Mouse (Mus musculus) forebrain, embryonic 11.5 days (tissue): ENCODE data around the gene Mrps18a. TPM values are rescaled to one million over a fixed set of nuclear protein-coding genes. Genes with fewer than 3 reads are reported as not detected.

Experiments
- ATAC-seq: fragments of 200-750 bp; cut with Nextera tagmentation; replicated peaks from 2 replicates; pipeline ENCODE4 v1.8.0; 2017; ENCODE audit warnings: moderate TSS enrichment; ENCODE audit not compliant: low FRiP score
- DNase-seq: peaks from one replicate; pipeline ENCODE4 v3.0.0-alpha.2; 2017; ENCODE audit warnings: low spot score
- H3K27ac ChIP-seq: fragments of 300-500 bp; sonication (generic); 2 replicates; pipeline ENCODE4 v1.5.1; 2014; ENCODE audit warnings: low read depth, low read length
- H3K27me3 ChIP-seq: fragments of 300-500 bp; sonication (generic); 2 replicates; pipeline ENCODE4 v1.6.1; 2014; ENCODE audit warnings: mild to moderate bottlenecking, low read length, mixed read lengths; ENCODE audit not compliant: control insufficient read depth, insufficient read depth
- H3K36me3 ChIP-seq: fragments of 300-500 bp; sonication (generic); 2 replicates; pipeline ENCODE4 v1.6.1; 2014; ENCODE audit warnings: mild to moderate bottlenecking, low read length, moderate library complexity, mixed read lengths; ENCODE audit not compliant: control insufficient read depth, insufficient read depth
- H3K4me1 ChIP-seq: fragments of 300-500 bp; sonication (generic); replicated peaks from 2 replicates; pipeline ENCODE4 v1.6.1; 2014; ENCODE audit warnings: low read length, mixed read lengths; ENCODE audit not compliant: control insufficient read depth, insufficient read depth
- H3K4me2 ChIP-seq: fragments of 300-500 bp; sonication (generic); 2 replicates; pipeline ENCODE4 v1.6.1; 2014; ENCODE audit warnings: low read depth, mild to moderate bottlenecking, low read length, moderate library complexity, mixed read lengths; ENCODE audit not compliant: severe bottlenecking
- H3K4me3 ChIP-seq: fragments of 300-500 bp; sonication (generic); 2 replicates; pipeline ENCODE4 v1.5.1; 2014; ENCODE audit warnings: low read depth, low read length
- H3K9ac ChIP-seq: fragments of 300-500 bp; sonication (generic); 2 replicates; pipeline ENCODE4 v1.6.1; 2014; ENCODE audit warnings: low read length
- H3K9me3 ChIP-seq: fragments of 300-500 bp; sonication (generic); 2 replicates; pipeline ENCODE4 v1.6.1; 2016; ENCODE audit warnings: low read length, mixed read lengths; ENCODE audit not compliant: control insufficient read depth
- WGBS: fragments of 180-500 bp; shearing (Covaris S2); extraction: QIAGEN DNeasy Blood & Tissue Kit; methylation state at CpG from one replicate; pipeline ENCODE4 v1.1.7; 2014; 5-methylcytosine and 5-hydroxymethylcytosine counted together
- polyA plus RNA-seq: library from polyadenylated mRNA; unstranded; fragments of >200 nt; fragmentation: Nextera tagmentation; extraction: Ambion mirVana; gene quantifications from 2 replicates; pipeline ENCODE4 v1.2.1, GENCODE M21; 2014

Gene Mrps18a
- polyA plus RNA-seq, 1 experiment from 2014 or later: 119 TPM

GRCm38 (mm10) chr17:46123953-46124700 is 13.3 kb downstream of the Mrps18a start:
- peaks cover 24% of the 10 kb centered on the region for H3K36me3 ChIP-seq
- H3K27ac ChIP-seq: no peak overlapping the region
- no peak for DNase-seq
- H3K27me3 ChIP-seq: no peaks in the 10 kb centered on the region
- H3K9me3 ChIP-seq: no peaks in the 10 kb centered on the region
- H3K4me1 ChIP-seq: no peaks in the 10 kb centered on the region
- no peak overlapping the region for H3K4me2 ChIP-seq
- no peak overlapping the region for H3K9ac ChIP-seq
- H3K4me3 ChIP-seq: no peak overlapping the region
- 90% methylated on average over 12 of the region's 12 CpGs for WGBS
- ATAC-seq: no peak

DNA sequence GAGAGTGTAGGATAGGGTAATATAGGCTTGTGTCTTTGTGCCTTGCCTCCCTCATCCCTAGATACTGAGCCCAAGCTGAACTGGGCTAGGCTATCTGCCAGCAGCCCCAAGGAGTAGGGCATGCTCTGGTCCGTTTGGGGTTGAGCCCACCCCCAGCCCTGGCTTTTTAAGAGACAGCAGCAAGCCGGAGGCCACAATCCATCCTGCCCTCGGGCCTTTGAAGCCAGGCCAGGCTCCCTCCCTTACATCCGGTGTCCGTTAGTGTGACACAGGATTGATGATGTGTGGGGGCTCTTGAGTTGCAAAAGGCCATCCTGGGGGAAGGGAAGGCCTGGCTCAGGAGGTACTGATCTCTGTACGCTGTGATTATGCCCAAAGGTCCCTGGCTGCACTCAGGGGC is 15.8 kb downstream of the Mrps18a start:
- no peaks in the 10 kb centered on the region for H3K4me1 ChIP-seq
- H3K9me3 ChIP-seq: no peaks in the 10 kb centered on the region
- DNase-seq (no peak), ATAC-seq (no peak)
- no peak overlapping the region for H3K27ac ChIP-seq
- no peaks in the 10 kb centered on the region for H3K27me3 ChIP-seq
- H3K9ac ChIP-seq: no peak overlapping the region
- no peak overlapping the region for H3K4me3 ChIP-seq
- peaks cover 20% of the 10 kb centered on the region for H3K36me3 ChIP-seq
- H3K4me2 ChIP-seq: no peak overlapping the region
- WGBS: 87% methylated on average over 6 of the region's 6 CpGs

GRCm38 (mm10) chr17:46127814-46128493 is 17.2 kb downstream of the Mrps18a start:
- DNase-seq (no peak), ATAC-seq (no peak)
- H3K4me1 ChIP-seq: no peaks in the 10 kb centered on the region
- H3K27ac ChIP-seq: no peak overlapping the region
- H3K9me3 ChIP-seq: no peaks in the 10 kb centered on the region
- no peak overlapping the region for H3K9ac ChIP-seq
- no peak overlapping the region for H3K4me2 ChIP-seq
- 81% methylated on average over 6 of the region's 6 CpGs for WGBS
- H3K27me3 ChIP-seq: no peaks in the 10 kb centered on the region
- no peak overlapping the region for H3K4me3 ChIP-seq
- H3K36me3 ChIP-seq: peaks cover 20% of the 10 kb centered on the region

DNA sequence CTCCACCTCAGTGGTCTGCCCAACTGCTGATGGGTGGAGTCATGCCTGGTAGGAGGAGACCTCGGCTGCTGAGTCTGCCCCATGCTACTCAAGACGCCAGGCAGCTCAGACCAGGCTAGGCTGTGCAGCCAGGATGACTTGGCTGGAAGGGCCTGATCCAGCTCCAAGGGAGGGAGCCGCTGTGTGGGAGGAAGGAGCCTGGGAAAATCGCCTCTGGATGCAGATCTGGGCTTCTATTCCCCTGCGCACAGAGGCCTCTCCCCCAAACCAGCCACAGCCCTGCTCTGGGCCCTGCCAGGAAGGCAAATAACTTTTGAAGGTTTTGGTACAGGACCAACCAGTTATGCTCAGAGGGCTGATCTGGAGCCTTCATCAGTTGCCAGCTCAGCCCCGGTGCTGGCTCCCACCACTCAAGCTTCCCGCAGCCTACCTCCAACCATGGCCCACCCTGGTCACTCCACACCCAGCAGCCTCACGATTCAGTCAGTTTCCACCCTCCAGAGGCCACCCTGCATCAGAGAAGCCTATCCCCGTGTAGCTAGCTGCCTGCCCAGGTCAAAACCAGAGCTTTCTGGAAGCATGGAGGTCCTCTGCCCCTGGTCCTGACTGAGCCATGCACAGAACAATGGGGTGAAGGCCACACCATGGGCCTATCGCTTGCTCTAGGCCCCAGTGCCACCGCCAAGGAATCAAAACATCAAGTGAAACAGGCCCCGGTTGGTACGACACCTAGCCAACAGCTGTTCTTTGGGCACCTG is 19.1 kb downstream of the Mrps18a start:
- DNase-seq: no peak
- Histone ChIP-seq H3K36me3 (peaks cover 13% of the 10 kb centered on the region; the same call in 1 of the 2 replicates), H3K9me3 (no peaks in the 10 kb centered on the region), H3K4me2 (no peak overlapping the region), H3K4me1 (no peaks in the 10 kb centered on the region), H3K27ac (no peak overlapping the region), H3K27me3 (no peaks in the 10 kb centered on the region), H3K4me3 (no peak overlapping the region), H3K9ac (no peak overlapping the region)
- no peak for ATAC-seq
- WGBS: 84% methylated on average over 13 of the region's 13 CpGs

GRCm38 (mm10) chr17:46132058-46132718 is 21.4 kb downstream of the Mrps18a start:
- Histone ChIP-seq H3K27me3 (no peaks in the 10 kb centered on the region), H3K27ac (no peak overlapping the region), H3K9ac (no peak overlapping the region), H3K4me2 (no peak overlapping the region), H3K9me3 (no peaks in the 10 kb centered on the region), H3K4me3 (no peak overlapping the region), H3K4me1 (no peaks in the 10 kb centered on the region), H3K36me3 (no peaks in the 10 kb centered on the region)
- DNase-seq (peak; percentile 88), ATAC-seq (peak; percentile 61)
- WGBS: 15% methylated on average over 12 of the region's 12 CpGs

GRCm38 (mm10) chr17:46132862-46133261 is 22.1 kb downstream of the Mrps18a start:
- Histone ChIP-seq H3K9me3 (no peaks in the 10 kb centered on the region), H3K4me3 (no peak overlapping the region), H3K27me3 (no peaks in the 10 kb centered on the region), H3K36me3 (no peaks in the 10 kb centered on the region), H3K4me2 (no peak overlapping the region), H3K27ac (no peak overlapping the region), H3K9ac (no peak overlapping the region), H3K4me1 (no peaks in the 10 kb centered on the region)
- WGBS: 79% methylated on average over 8 of the region's 8 CpGs
- ATAC-seq: no peak
- no peak for DNase-seq

GRCm38 (mm10) chr17:46138563-46139236 is 27.9 kb downstream of the Mrps18a start:
- WGBS: 88% methylated on average over 8 of the region's 8 CpGs
- H3K9ac ChIP-seq: no peak overlapping the region
- H3K27me3 ChIP-seq: no peaks in the 10 kb centered on the region
- peaks cover 7% of the 10 kb centered on the region; the same call in 1 of the 2 replicates for H3K4me1 ChIP-seq
- H3K4me3 ChIP-seq: no peak overlapping the region
- ATAC-seq (no peak), DNase-seq (no peak)
- no peak overlapping the region for H3K4me2 ChIP-seq
- H3K36me3 ChIP-seq: no peaks in the 10 kb centered on the region
- H3K9me3 ChIP-seq: no peaks in the 10 kb centered on the region
- no peak overlapping the region for H3K27ac ChIP-seq

- no peak for ATAC-seq
- H3K4me2 ChIP-seq: no peak overlapping the region
- 83% methylated on average over 3 of the region's 3 CpGs for WGBS
- H3K4me3 ChIP-seq: no peak overlapping the region
- H3K27ac ChIP-seq: no peak overlapping the region
- H3K9ac ChIP-seq: no peak overlapping the region
- H3K9me3 ChIP-seq: no peaks in the 10 kb centered on the region
- DNase-seq: no peak
- H3K4me1 ChIP-seq: peaks cover 10% of the 10 kb centered on the region; the same call in 1 of the 2 replicates
- no peaks in the 10 kb centered on the region; the same call in 1 of the 2 replicates for H3K36me3 ChIP-seq
- H3K27me3 ChIP-seq: no peaks in the 10 kb centered on the region
These were observed 29.1 kb downstream of the Mrps18a start for GRCm38 (mm10) chr17:46139872-46140271.
